Mouse (Mus musculus) heart, postnatal 25 days (tissue): ENCODE data around the gene Gm21903. TPM values are rescaled to one million over a fixed set of nuclear protein-coding genes. Genes with fewer than 3 reads are reported as not detected.
"Not testable (repeated sequence)": the region's sequence is repeated elsewhere in the genome, so short reads cannot be mapped to it uniquely, and the experiment has no call there.

ENCODE experiments used
- DNase-seq: peaks from one replicate; pipeline ENCODE4 v3.0.0; 2022; ENCODE audit warnings: low spot score
- intact Hi-C: fragments of 180-260 bp; cut with DNase I; formaldehyde crosslinking; loops from one replicate; pipeline ENCODE4 v1.15.1; 2025
- total RNA-seq, 2 experiments: library from RNA; stranded (reverse); gene quantifications; 2 replicates each; pipeline ENCODE4 v1.2.3; 2021

Gm21903 gene
- total RNA-seq, result not detected

DNA sequence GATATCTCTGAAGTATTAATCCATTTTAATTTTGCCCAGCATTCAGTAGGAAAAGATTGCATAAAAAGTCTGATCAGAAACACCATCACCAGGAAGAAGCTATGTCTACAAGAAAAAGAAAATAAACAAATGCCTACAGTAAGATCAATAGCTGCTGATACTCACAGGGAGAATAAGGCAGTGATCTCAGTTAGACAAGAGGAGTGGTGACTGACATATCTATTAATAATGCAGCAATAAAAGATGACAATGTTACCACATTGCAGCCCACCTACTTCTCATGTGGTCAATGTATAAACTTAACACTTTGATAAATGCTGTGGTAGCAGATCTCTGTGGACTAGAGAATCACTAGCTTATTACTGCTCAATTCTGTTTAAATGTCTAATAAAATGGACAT lies at the start of gene Gm21903:
Gene Gm21903, minus strand, starts transcription at position 101 of the 400 bp plus-strand sequence.
- intact Hi-C loops, result no loop called here
- no peak for DNase-seq

DNA sequence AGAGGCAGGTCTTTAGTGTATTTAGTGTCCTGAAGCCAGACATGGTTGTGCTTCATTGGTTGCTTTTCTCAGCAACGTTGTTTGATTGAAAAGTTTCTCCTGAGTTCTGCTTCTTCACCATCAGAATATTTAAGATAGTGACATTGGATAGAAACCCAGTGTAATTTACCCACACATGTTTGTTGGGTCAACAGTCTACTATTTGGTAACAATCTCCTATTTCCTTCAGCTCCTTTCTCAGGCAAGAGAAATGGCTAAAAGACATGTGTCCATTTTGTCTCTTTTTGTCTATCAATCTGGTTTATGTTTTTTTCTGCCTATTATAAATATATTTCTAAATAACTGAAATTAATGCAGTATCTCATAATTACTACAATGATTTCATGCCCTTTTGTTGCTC lies 33.8 kb upstream of the Gm21903 start, which contains the start of gene Esp23:
Gene Esp23, minus strand, starts transcription at position 101 of the 400 bp plus-strand sequence.
- intact Hi-C loops, result no loop called here
- no peak for DNase-seq

DNA sequence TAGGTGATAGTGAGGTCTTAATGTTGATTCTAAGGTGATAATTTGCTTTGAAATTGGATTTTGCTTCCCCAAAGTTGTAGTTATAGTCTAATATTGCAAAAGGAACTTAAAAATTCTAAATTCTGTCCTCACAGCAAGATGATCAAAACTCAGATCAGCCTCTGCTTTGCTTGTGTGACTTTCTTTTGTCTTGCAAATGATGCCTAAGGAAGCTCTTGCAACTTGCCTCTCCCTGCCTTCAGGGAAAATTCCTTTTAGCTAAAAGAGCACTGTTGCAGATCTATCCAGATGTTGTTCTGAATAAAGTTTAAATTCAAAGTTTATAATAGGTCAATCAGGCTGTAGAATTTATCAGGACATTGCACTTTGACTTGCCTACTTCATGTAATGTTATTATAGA lies 20.5 kb upstream of the Gm21903 start:
- intact Hi-C loops, result no loop called here
- no peak for DNase-seq

DNA sequence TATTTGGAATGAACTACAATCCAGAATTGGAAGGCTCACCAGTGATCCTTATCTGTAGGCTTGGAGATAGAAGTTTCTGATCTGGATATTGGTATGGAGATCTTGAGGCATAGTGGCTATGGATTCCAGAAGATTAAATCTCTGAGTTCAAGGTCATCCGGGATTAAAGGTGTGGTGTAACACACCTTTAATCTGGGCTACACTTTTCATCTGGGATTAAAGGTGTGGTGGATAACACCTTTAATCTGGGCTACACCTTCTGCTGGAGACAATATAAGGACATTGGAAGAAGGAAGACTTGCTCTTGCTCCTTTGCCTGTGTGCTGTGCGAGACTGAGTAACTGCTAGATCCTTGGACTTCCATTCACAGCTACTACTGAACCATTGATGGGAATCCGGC lies 6.7 kb downstream of the Gm21903 start, which contains the start of gene Esp24:
Gene Esp24, plus strand, starts transcription at position 301 of the 400 bp plus-strand sequence.
- intact Hi-C loops, DNase-seq: not testable (repeated sequence)

DNA sequence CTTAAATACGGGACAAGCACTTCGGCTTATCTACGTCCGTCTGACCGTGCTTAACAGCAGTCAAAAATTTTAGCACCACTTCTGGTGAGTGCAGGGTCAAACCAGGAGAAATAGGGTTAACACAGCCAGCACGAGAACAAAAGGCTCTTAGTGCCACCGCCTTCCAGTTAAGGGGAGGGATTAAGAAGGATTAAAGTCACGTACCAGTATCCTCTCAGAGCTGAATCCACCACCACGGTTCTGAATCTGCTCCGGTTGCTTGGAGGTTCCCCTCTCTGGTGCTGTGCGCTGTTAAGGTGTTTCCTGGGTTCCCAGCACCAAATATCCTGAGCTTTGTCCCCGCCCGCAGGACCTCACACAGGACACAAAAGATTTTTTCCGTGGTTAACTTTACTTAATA lies 26.0 kb downstream of the Gm21903 start:
- intact Hi-C loops, result no loop called here
- no peak for DNase-seq

DNA sequence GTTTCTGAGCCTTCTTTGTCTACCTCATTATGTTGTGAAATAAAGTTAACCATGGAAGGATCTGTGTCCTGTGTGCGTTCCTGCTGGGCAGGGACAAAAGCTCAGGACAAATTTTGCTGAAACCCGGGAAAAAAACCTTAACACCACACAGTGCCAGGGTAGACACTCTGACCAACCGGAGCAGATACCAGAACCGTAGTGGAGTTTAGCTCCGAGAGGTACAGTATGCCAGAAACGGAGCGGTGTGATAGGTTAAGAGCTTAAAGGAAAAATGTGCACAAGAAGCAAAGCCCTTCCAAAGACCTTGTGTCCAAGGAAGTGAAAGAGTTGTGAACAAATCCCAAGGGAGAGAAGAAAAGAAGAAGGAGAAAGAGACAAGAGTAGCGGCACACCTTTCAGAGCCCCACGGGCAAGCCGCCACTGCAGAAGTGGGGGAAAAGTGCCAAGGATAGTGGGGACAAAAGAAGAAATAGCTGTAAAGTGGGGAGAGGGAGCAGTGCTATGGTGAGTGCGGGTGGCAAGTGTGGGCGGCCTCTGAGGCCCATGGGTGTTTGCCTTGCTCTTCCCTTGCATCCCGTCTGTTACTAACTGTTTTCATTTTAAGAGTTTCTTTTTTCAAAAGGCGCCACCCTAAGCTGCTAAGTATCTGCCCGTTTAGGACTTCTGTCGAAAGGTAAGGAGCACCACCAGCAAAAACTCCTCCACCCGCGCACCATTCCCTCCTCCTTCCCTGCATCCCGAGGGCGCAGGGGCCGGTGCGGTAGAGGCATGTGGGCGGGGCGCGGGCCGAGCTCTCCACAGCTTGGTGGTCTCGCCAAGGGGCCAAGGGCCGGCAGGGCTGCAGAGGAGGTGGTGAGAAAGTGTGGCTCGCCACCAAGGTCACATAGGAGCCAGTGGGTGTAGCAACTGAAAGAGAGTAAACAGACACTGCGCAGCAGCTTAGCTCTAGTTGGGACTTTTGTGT lies 32.2 kb downstream of the Gm21903 start:
- intact Hi-C loops, result no loop called here
- DNase-seq, result no peak

DNA sequence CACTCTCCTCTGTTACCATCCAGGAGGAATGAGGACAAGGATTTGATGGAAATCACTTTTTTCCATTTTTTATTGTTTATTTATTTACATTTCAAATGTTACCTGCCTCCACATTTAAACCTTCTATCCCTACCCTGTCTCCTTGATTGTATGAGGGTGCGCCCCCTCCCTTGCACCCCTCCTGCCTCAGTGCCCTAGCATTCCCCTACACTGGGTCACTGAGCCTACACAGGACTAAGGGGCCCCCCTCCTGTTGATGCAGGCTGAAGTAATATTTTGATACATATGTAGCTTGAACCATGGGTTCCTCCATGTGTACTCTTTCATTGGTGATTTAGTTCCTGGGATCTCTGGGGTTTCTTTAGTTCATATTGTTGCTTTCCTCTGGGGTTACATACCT lies 33.3 kb downstream of the Gm21903 start:
- no peak for DNase-seq
- intact Hi-C loops, result no loop called here

Other genes with a start within 250 kb of the Gm21903 start
- gene Esp24, start 6.6 kb downstream of the Gm21903 start, total RNA-seq, result not detected
- gene Esp23, start 33.7 kb upstream of the Gm21903 start, total RNA-seq, result not detected
- gene Esp22, start 52.0 kb upstream of the Gm21903 start, total RNA-seq, result not detected